Mouse (Mus musculus): Measurements from ENCODE around the gene Camta1.

The Camta1 gene

GRCm38 (mm10) chr4:151861806-151862739, at the start of gene Camta1:
Gene Camta1 (minus strand): TSS chr4:151861876.
- peak; percentile 99 for DNase-seq (ENCODE audit: low spot score)

GRCm38 (mm10) chr4:151908809-151909208, 47.1 kb upstream of the Camta1 start:
- DNase-seq (ENCODE audit: low spot score) = no peak

- DNase-seq (ENCODE audit: low spot score) = peak; percentile 22
Measured at GRCm38 (mm10) chr4:151907577-151908343, 46.1 kb upstream of the Camta1 start.

GRCm38 (mm10) chr4:151905621-151906020, 43.9 kb upstream of the Camta1 start:
- DNase-seq (ENCODE audit: low spot score) = no peak

GRCm38 (mm10) chr4:151904098-151904497, 42.4 kb upstream of the Camta1 start:
- DNase-seq (ENCODE audit: low spot score) = no peak

- DNase-seq (ENCODE audit: low spot score) = peak; percentile 47
Measured at GRCm38 (mm10) chr4:151902689-151903241, 41.1 kb upstream of the Camta1 start.

- no peak for DNase-seq (ENCODE audit: low spot score)
Measured at GRCm38 (mm10) chr4:151902046-151902688, 40.5 kb upstream of the Camta1 start.

GRCm38 (mm10) chr4:151901422-151901821, 39.7 kb upstream of the Camta1 start:
- no peak for DNase-seq (ENCODE audit: low spot score)

GRCm38 (mm10) chr4:151900735-151901134, 39.1 kb upstream of the Camta1 start:
- DNase-seq (ENCODE audit: low spot score) = no peak

- no peak for DNase-seq (ENCODE audit: low spot score)
Measured at GRCm38 (mm10) chr4:151899707-151900384, 38.2 kb upstream of the Camta1 start.

GRCm38 (mm10) chr4:151898600-151899245, 37.0 kb upstream of the Camta1 start:
- DNase-seq (ENCODE audit: low spot score) = no peak

- no peak for DNase-seq (ENCODE audit: low spot score)
Measured at GRCm38 (mm10) chr4:151897069-151897617, 35.5 kb upstream of the Camta1 start.

- no peak for DNase-seq (ENCODE audit: low spot score)
Measured at GRCm38 (mm10) chr4:151895624-151896023, 33.9 kb upstream of the Camta1 start.

- no peak for DNase-seq (ENCODE audit: low spot score)
Measured at GRCm38 (mm10) chr4:151894926-151895325, 33.2 kb upstream of the Camta1 start.

GRCm38 (mm10) chr4:151893241-151893640, 31.6 kb upstream of the Camta1 start:
- DNase-seq (ENCODE audit: low spot score) = no peak

- DNase-seq (ENCODE audit: low spot score) = no peak
Measured at GRCm38 (mm10) chr4:151881590-151881989, 19.9 kb upstream of the Camta1 start.

GRCm38 (mm10) chr4:151880044-151880690, 18.5 kb upstream of the Camta1 start:
- no peak for DNase-seq (ENCODE audit: low spot score)

- DNase-seq (ENCODE audit: low spot score) = no peak
Measured at GRCm38 (mm10) chr4:151876400-151876799, 14.7 kb upstream of the Camta1 start.

GRCm38 (mm10) chr4:151863511-151863910, 1.8 kb upstream of the Camta1 start:
- no peak for DNase-seq (ENCODE audit: low spot score)

GRCm38 (mm10) chr4:151861471-151861805, 238 bp downstream of the Camta1 start:
- DNase-seq (ENCODE audit: low spot score) = no peak
